Mouse (Mus musculus) central nervous system, embryonic 18 days (tissue): ENCODE results near the gene Asb11. TPM values are rescaled to one million over a fixed set of nuclear protein-coding genes. Genes with fewer than 3 reads are reported as not detected.

Source experiments
- polyA plus RNA-seq: library from polyadenylated mRNA; depleted of rRNA; stranded (reverse); fragments of >200 nt; gene quantifications from 2 replicates; pipeline ENCODE4 v1.2.3, GENCODE M21; 2012; rRNA removed

The Asb11 gene
- polyA plus RNA-seq, result 0.05 and 0.08 TPM in 2 replicates

GRCm38 (mm10) chrX:164436709-164437108 lies at the start of gene Asb11:
Gene Asb11, plus strand, starts transcription at chrX:164436994.

GRCm38 (mm10) chrX:164419471-164419939 lies 17.3 kb upstream of the Asb11 start, which contains the start of gene Piga:
Gene Piga, plus strand, starts transcription at chrX:164419787.

GRCm38 (mm10) chrX:164505709-164506498 lies 69.1 kb downstream of the Asb11 start, which contains the start of gene Asb9:
Gene Asb9, plus strand, starts transcription at chrX:164506327.

Other genes with a start within 250 kb of the Asb11 start
- gene Bmx, start 178.8 kb upstream of the Asb11 start, polyA plus RNA-seq, result 0.44 TPM in 2 replicates
- gene Pir, start 167.6 kb upstream of the Asb11 start, polyA plus RNA-seq, result 1.4 and 2.0 TPM in 2 replicates
- gene Vegfd, start 63.6 kb upstream of the Asb11 start, polyA plus RNA-seq, result 0.62 and 0.88 TPM in 2 replicates
- 4.1 and 4.2 TPM in 2 replicates for gene Piga, start 17.2 kb upstream of the Asb11 start, polyA plus RNA-seq
- not detected in 2 replicates for gene Asb9, start 69.3 kb downstream of the Asb11 start, polyA plus RNA-seq